Mouse (Mus musculus) intestine, postnatal 0 days (tissue): ENCODE measurements at regions not wholly inside any gene's neighbourhood (a gene's known extent, or its start where the extent isn't known, plus 50 kb on each side); places are given as distances from the start of the nearest gene placed in this dataset.

Experiments
- ATAC-seq: fragments of 200-750 bp; cut with Nextera tagmentation; 2 replicates; pipeline ENCODE4 v1.8.0; 2017; ENCODE audit warnings: mild to moderate bottlenecking, moderate TSS enrichment, moderate library complexity
- H3K27ac ChIP-seq: fragments of 300-500 bp; sonication (generic); 2 replicates; pipeline ENCODE4 v1.5.1; 2014; ENCODE audit warnings: mild to moderate bottlenecking, low read depth, low read length, moderate library complexity
- H3K27me3 ChIP-seq: fragments of 300-500 bp; sonication (generic); replicated peaks from 2 replicates; pipeline ENCODE4 v1.6.1; 2014; ENCODE audit warnings: low read length, mixed read lengths; ENCODE audit not compliant: control insufficient read depth, insufficient read depth
- H3K36me3 ChIP-seq: fragments of 300-500 bp; sonication (generic); 2 replicates; pipeline ENCODE4 v1.6.1; 2014; ENCODE audit warnings: mild to moderate bottlenecking, moderate library complexity; ENCODE audit not compliant: control insufficient read depth, insufficient read depth
- H3K4me1 ChIP-seq: fragments of 300-500 bp; sonication (generic); replicated peaks from 2 replicates; pipeline ENCODE4 v1.6.1; 2014; ENCODE audit warnings: antibody characterized with exemption, low read length, mixed read lengths; ENCODE audit not compliant: control insufficient read depth, insufficient read depth
- H3K4me2 ChIP-seq: fragments of 300-500 bp; sonication (generic); replicated peaks from 2 replicates; pipeline ENCODE4 v1.6.1; 2014; ENCODE audit warnings: low read depth, mild to moderate bottlenecking, moderate library complexity
- H3K4me3 ChIP-seq: fragments of 300-500 bp; sonication (generic); 2 replicates; pipeline ENCODE4 v1.5.1; 2014; ENCODE audit warnings: low read depth, low read length
- H3K9ac ChIP-seq: fragments of 300-500 bp; sonication (generic); 2 replicates; pipeline ENCODE4 v1.6.1; 2014; ENCODE audit warnings: mild to moderate bottlenecking, low read depth, low read length
- H3K9me3 ChIP-seq: fragments of 300-500 bp; sonication (generic); 2 replicates; pipeline ENCODE4 v1.6.1; 2016; ENCODE audit warnings: mixed run types; ENCODE audit not compliant: control insufficient read depth
- CTCF ChIP-seq: sonication (generic); IDR thresholded peaks from 2 replicates; pipeline ENCODE4 v1.5.1; 2016; ENCODE audit warnings: low read depth, mild to moderate bottlenecking, control low read depth, antibody characterized with exemption, moderate library complexity
- WGBS: fragments of 180-500 bp; shearing (Covaris S2); extraction: QIAGEN DNeasy Blood & Tissue Kit; methylation state at CpG from one replicate; pipeline ENCODE4 v1.1.7; 2014; 5-methylcytosine and 5-hydroxymethylcytosine counted together

GRCm38 (mm10) chr8:87297331-87297730 is 175.1 kb downstream of the Cbln1 start:
- 88% methylated on average over 3 of the region's 3 CpGs for WGBS
- Histone ChIP-seq H3K9ac (no peak overlapping the region), H3K4me3 (no peak overlapping the region), H3K36me3 (no peaks in the 10 kb centered on the region), H3K27ac (no peak overlapping the region), H3K4me2 (no peak overlapping the region), H3K9me3 (no peaks in the 10 kb centered on the region), H3K4me1 (no peaks in the 10 kb centered on the region), H3K27me3 (no peaks in the 10 kb centered on the region)
- no peak; the same call in 1 of the 2 replicates for ATAC-seq
- no peak for TF ChIP-seq CTCF

GRCm38 (mm10) chr8:87286059-87286458 is 186.3 kb downstream of the Cbln1 start:
- no peaks in the 10 kb centered on the region for H3K36me3 ChIP-seq
- ATAC-seq, result no peak
- no peak overlapping the region for H3K9ac ChIP-seq
- WGBS, result 78% methylated on average over 8 of the region's 8 CpGs
- no peaks in the 10 kb centered on the region for H3K9me3 ChIP-seq
- H3K27ac ChIP-seq, result no peak overlapping the region
- H3K4me1 ChIP-seq, result no peaks in the 10 kb centered on the region
- no peaks in the 10 kb centered on the region for H3K27me3 ChIP-seq
- H3K4me2 ChIP-seq, result no peak overlapping the region
- no peak for TF ChIP-seq CTCF
- no peak overlapping the region for H3K4me3 ChIP-seq

GRCm38 (mm10) chr8:87284356-87284755 is 188.1 kb downstream of the Cbln1 start:
- ATAC-seq, result no peak
- TF ChIP-seq CTCF, result no peak
- no peaks in the 10 kb centered on the region for H3K9me3 ChIP-seq

GRCm38 (mm10) chr8:87282511-87282910 is 189.9 kb downstream of the Cbln1 start:
- ATAC-seq, result no peak
- no peak overlapping the region for H3K4me3 ChIP-seq
- no peaks in the 10 kb centered on the region for H3K4me1 ChIP-seq
- H3K36me3 ChIP-seq, result no peaks in the 10 kb centered on the region
- no peak overlapping the region for H3K27ac ChIP-seq
- no peaks in the 10 kb centered on the region for H3K27me3 ChIP-seq
- H3K9ac ChIP-seq, result no peak overlapping the region
- H3K9me3 ChIP-seq, result no peaks in the 10 kb centered on the region
- 97% methylated on average over 4 of the region's 4 CpGs for WGBS
- H3K4me2 ChIP-seq, result no peak overlapping the region
- no peak for TF ChIP-seq CTCF

More at GRCm38 (mm10) chr8:87284356-87284755, 188.1 kb downstream of the Cbln1 start:
- Histone ChIP-seq H3K4me1 (no peaks in the 10 kb centered on the region), H3K27me3 (no peaks in the 10 kb centered on the region), H3K4me2 (no peak overlapping the region), H3K36me3 (no peaks in the 10 kb centered on the region), H3K4me3 (no peak overlapping the region), H3K9ac (no peak overlapping the region), H3K27ac (no peak overlapping the region)
- WGBS, result 51% methylated on average over 4 of the region's 4 CpGs

DNA sequence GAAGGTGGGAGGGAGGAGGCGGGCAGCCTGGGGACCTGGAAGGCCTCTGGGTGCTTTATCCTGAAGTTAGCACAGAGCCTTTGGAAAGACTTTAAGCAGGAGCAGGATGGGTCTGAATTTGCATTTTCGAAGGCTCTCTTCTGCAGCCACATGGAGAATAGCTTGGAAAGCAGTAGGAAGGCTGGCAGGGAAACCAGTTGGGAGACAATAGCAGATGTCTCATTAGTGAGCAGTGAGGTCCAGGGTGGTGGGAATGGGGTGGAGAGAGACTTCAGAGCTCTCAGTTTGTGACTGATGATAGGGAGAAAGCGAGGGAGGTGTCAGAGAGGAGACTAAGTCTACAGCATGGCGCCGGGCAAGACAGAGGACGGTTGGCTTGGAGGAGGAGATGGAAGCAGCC is 199.1 kb downstream of the Cbln1 start:
- no peak for ATAC-seq
- H3K27me3 ChIP-seq, result no peaks in the 10 kb centered on the region
- no peaks in the 10 kb centered on the region for H3K36me3 ChIP-seq
- no peak overlapping the region for H3K27ac ChIP-seq
- no peak for TF ChIP-seq CTCF
- H3K4me3 ChIP-seq, result no peak overlapping the region
- H3K9me3 ChIP-seq, result no peaks in the 10 kb centered on the region
- H3K4me2 ChIP-seq, result no peak overlapping the region
- no peak overlapping the region for H3K9ac ChIP-seq
- 54% methylated on average over 6 of the region's 6 CpGs for WGBS
- no peaks in the 10 kb centered on the region for H3K4me1 ChIP-seq

DNA sequence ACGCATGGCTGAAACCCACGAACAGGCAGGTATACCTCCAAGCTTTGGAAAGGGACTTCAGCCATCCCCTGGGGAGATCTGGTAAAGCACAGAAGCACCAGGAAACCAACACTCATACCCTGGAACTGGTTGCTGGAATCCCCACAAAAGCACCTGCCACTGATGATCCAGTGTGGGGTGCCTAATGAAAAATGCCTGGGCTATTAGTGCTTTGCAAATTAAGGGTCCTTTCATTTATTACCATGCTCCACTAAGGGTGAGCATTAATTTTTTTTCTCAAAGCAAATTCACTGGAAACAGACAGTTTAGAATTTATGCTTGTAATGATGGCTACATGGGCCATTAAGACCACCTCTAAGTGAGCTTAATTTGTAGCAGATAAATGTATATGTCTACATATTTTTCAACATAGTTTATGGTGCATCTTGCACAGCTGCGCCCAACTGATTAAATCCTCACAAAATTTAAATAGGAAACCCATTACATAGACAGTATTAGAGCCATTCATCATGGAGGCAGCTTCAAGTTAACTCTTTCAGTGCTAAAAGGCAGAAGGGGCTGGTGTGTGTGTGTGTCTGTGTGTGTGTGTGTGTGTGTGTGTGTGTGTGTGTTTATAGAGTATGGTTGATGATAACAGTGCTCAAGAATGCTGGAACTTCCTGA is 201.8 kb downstream of the Cbln1 start:
- no peak overlapping the region for H3K4me2 ChIP-seq
- WGBS, result 87% methylated on average over 3 of the region's 3 CpGs
- no peak for ATAC-seq

GRCm38 (mm10) chr8:87268159-87268558 is 204.2 kb downstream of the Cbln1 start:
- Histone ChIP-seq H3K4me3 (no peak overlapping the region), H3K36me3 (no peaks in the 10 kb centered on the region), H3K4me2 (no peak overlapping the region), H3K4me1 (no peaks in the 10 kb centered on the region), H3K27ac (no peak overlapping the region), H3K27me3 (no peaks in the 10 kb centered on the region), H3K9me3 (no peaks in the 10 kb centered on the region), H3K9ac (no peak overlapping the region)
- TF ChIP-seq CTCF, result no peak
- no peak for ATAC-seq

More for the DNA sequence above, 201.8 kb downstream of the Cbln1 start:
- Histone ChIP-seq H3K4me1 (no peaks in the 10 kb centered on the region), H3K9ac (no peak overlapping the region), H3K27ac (no peak overlapping the region), H3K4me3 (no peak overlapping the region), H3K9me3 (no peaks in the 10 kb centered on the region), H3K27me3 (no peaks in the 10 kb centered on the region), H3K36me3 (no peaks in the 10 kb centered on the region)
- no peak for TF ChIP-seq CTCF
